Mouse (Mus musculus) testis, adult 2 months (tissue): ENCODE measurements around the gene R3hdm2.

Source experiments
- CTCF ChIP-seq: fragments of 200-500 bp; IDR thresholded peaks from 2 replicates; pipeline ENCODE4 v1.5.1; 2012; ENCODE audit warnings: low read depth, mild to moderate bottlenecking, inconsistent platforms, low read length, moderate library complexity; ENCODE audit not compliant: control insufficient read depth, insufficient read depth, insufficient replicate concordance
- POLR2A ChIP-seq: fragments of 200-500 bp; IDR thresholded peaks from 2 replicates; pipeline ENCODE4 v1.6.1; 2012; ENCODE audit warnings: low read depth, mild to moderate bottlenecking, inconsistent platforms, low read length, moderate library complexity; ENCODE audit not compliant: control insufficient read depth

DNA sequence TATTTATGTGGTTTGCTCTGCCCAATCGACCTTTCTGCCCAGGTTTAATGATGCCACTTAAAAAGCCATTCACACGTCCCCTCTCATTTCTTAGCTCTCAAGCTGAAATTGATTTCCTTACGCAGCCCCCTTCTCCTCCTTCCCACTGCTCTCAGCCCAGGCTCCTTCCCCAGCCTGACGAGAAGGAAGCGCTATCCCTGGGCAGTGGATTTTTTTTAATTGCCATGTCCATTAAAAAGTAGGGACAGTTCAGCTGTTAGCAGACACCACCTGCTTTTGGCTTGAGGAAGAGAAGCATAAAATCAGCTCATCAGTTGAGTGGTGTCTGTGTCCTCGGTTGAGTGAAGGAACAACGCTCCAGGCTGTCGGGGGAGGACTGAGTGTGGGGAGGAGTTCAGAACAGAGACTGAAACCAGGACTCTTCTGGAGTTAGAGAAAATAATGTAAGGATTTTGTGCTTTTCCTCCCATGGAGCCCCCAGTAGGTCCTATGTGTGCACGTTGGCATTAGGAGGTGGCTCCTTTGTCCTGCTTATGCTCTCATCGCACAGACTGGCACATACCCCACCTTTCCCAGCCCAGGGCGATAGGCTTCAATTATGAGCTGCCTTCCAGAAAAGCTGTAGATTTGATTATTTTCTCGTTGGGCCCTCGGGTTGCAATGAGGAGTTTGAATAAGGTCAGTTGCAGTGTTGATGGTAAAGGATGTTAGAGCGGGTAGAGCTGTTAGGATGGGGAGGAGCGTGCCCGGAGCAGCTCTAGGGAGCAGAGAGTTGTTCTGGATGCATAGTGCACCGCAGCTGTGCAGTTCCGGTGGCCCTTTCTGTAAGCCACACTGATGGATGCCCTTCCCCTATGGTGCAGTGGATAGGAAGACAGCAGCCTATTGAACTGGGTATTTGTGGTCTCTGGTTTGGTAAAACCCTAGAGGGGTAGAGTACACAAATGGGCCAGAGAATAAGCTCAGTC, 110.3 kb downstream of the R3hdm2 start:
- TF ChIP-seq CTCF (no peak), POLR2A (no peak)
